ENCODE assay signal across 16 mouse cellular contexts in the genomic region with DNA sequence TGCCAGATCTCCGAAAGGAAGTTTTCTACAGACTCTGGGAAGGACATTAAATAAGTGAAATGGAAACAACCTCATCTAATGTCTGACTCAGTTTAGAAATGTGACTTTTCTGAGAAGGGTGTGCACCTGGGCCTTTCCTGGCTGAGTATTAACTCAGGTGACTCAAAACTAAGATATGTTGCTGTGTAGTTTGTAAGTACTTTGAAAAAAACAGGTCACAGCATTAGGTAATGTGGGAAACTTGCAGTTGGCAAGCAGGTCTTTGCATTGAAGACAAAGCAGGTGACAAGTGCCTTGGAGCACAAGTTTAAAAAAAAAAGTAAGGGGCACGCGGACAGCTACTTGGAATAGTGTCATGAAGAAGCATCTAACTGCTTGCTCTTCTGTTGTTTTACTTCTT.
"Had no signal": no experiment of that assay in that cellular context is flagged by ENCODE, and none has a peak within 500 bp of the region (broad histone marks: within the 10 kb centered on the region; RNA-seq: fewer than 3 reads in every experiment).

No protein-coding gene starts in this region.

- H3K9me3 ChIP-seq: limb, embryonic 10.5 days; limb, embryonic 13.5 days; liver, embryonic 12.5 days; liver, embryonic 15.5 days; midbrain, embryonic 12.5 days; midbrain, embryonic 15.5 days had no signal

- H3K27ac ChIP-seq: kidney, postnatal 0 days; layer of hippocampus, adult 2 months; limb, embryonic 10.5 days; limb, embryonic 13.5 days; liver, embryonic 12.5 days; liver, embryonic 15.5 days; midbrain, embryonic 12.5 days; midbrain, embryonic 15.5 days had no signal

- H3K36me3 ChIP-seq: limb, embryonic 10.5 days; limb, embryonic 13.5 days; liver, embryonic 12.5 days; liver, embryonic 15.5 days; midbrain, embryonic 12.5 days; midbrain, embryonic 15.5 days had no signal

- DNase-seq: kidney, adult 2 months; kidney, postnatal 25 days; layer of hippocampus, adult 9-11 months; liver; thymus, postnatal 25 days had no signal

- H3K27me3 ChIP-seq: limb, embryonic 13.5 days; liver, embryonic 12.5 days; liver, embryonic 15.5 days; megakaryocyte, embryonic 14.5 days; midbrain, embryonic 12.5 days; midbrain, embryonic 15.5 days had no signal

- H3K4me3 ChIP-seq: layer of hippocampus, adult 2 months; limb, embryonic 10.5 days; limb, embryonic 13.5 days; liver, embryonic 12.5 days; liver, embryonic 15.5 days; megakaryocyte, embryonic 14.5 days; midbrain, embryonic 12.5 days; midbrain, embryonic 15.5 days; myocyte had no signal

- H3K4me2 ChIP-seq: limb, embryonic 13.5 days; liver, embryonic 12.5 days; liver, embryonic 15.5 days; midbrain, embryonic 12.5 days; midbrain, embryonic 15.5 days had no signal

- ATAC-seq: intestine, postnatal 0 days; liver, embryonic 12.5 days; midbrain, embryonic 15.5 days had no signal

- H3K4me1 ChIP-seq: limb, embryonic 13.5 days; midbrain, embryonic 15.5 days had no signal

- H3K9ac ChIP-seq: limb, embryonic 13.5 days; liver, embryonic 12.5 days; liver, embryonic 15.5 days; midbrain, embryonic 12.5 days; midbrain, embryonic 15.5 days had no signal
